In the genomic region with DNA sequence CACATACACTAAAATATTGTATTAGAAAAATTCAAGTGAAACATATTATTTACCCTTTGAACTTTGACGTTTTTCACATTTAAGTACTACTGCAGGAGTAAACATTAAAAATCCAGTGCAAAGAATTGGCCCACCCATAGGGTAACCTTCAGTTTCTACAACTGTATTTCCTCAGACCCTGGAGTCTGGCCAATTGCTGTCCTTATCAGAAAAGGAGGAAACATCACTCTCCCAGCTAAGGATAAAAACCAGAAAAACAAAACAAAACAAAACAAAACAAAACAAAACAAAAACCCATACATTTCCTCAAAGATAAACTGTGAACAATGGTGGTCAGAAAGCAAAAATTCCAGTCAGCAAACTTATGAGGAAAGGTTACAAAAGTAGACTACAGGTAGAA, we compare ENCODE assay signal across 16 mouse cellular contexts. TPM values are rescaled to one million over a fixed set of nuclear protein-coding genes. Genes with fewer than 3 reads are reported as not detected.
A peak's percentile ranks its signal among the peaks of the same experiment; 100 is the strongest.
DNase-seq lines count a peak whose midpoint lies in the region; ATAC-seq and TF ChIP-seq lines count a peak whose summit lies in the region.
"Had no signal": no experiment of that assay in that cellular context is flagged by ENCODE, and none has a peak within 500 bp of the region (broad histone marks: within the 10 kb centered on the region; RNA-seq: fewer than 3 reads in every experiment).

No protein-coding gene starts in this region.

- TF ChIP-seq POLR2A in MEL (IDR thresholded peaks at IDR 0.05; ENCODE audit: control insufficient read depth in 1 of 2, insufficient read depth in 1 of 2, low read depth in 1 of 2, low read length in 2 of 2, poor library complexity in 1 of 2): no peak

- no peak overlapping the region for H3K4me3 ChIP-seq in kidney, embryonic 15.5 days (replicated peaks)
- no peak overlapping the region for H3K4me3 ChIP-seq in MEL (ENCODE audit: control insufficient read depth in 1 of 2, insufficient read depth in 1 of 2, low read depth in 2 of 2, low read length in 2 of 2)
- H3K4me3 ChIP-seq in heart, embryonic 15.5 days: no peak overlapping the region
- no peak overlapping the region for H3K4me3 ChIP-seq in hindbrain, embryonic 11.5 days (ENCODE audit: low read depth, low read length)
- H3K4me3 ChIP-seq: embryonic facial prominence, embryonic 12.5 days; forebrain, embryonic 10.5 days; hindbrain, embryonic 13.5 days; limb, embryonic 15.5 days; midbrain, embryonic 13.5 days had no signal

- H3K79me2 ChIP-seq in MEL (ENCODE audit: control insufficient read depth, insufficient read depth, low read length, poor library complexity): no peaks in the 10 kb centered on the region; the same call in 1 of the 2 replicates

- 0 out of 4 replicates have a peak, but pooled peaks of 1 of the 2 experiments have one; percentile 10 for TF ChIP-seq EP300 in MEL (IDR thresholded peaks at IDR 0.05; ENCODE audit: low read depth in 1 of 2, low read length in 2 of 2)

- no peak overlapping the region for H3K9ac ChIP-seq in kidney, embryonic 15.5 days
- no peak overlapping the region for H3K9ac ChIP-seq in MEL (ENCODE audit: control insufficient read depth, low read depth, low read length, poor library complexity, severe bottlenecking)
- no peak overlapping the region for H3K9ac ChIP-seq in heart, embryonic 15.5 days
- H3K9ac ChIP-seq in hindbrain, embryonic 11.5 days (ENCODE audit: low read depth, low read length): no peak overlapping the region
- H3K9ac ChIP-seq: embryonic facial prominence, embryonic 12.5 days; hindbrain, embryonic 13.5 days; limb, embryonic 15.5 days; midbrain, embryonic 13.5 days had no signal

- no peak for TF ChIP-seq RAD21 in MEL (IDR thresholded peaks at IDR 0.05; ENCODE audit: low read depth, low read length)

- no peak overlapping the region for H3K27ac ChIP-seq in kidney, embryonic 15.5 days
- peak overlapping the region; percentile 63 for H3K27ac ChIP-seq in MEL (ENCODE audit: control insufficient read depth, low read depth, low read length)
- H3K27ac ChIP-seq in heart, embryonic 15.5 days: peak overlapping the region; percentile 64
- no peak overlapping the region for H3K27ac ChIP-seq in hindbrain, embryonic 11.5 days (ENCODE audit: low read depth, low read length)
- H3K27ac ChIP-seq: embryonic facial prominence, embryonic 12.5 days; forebrain, embryonic 10.5 days; hindbrain, embryonic 13.5 days; limb, embryonic 15.5 days; midbrain, embryonic 13.5 days had no signal

- no peak for ATAC-seq in kidney, embryonic 15.5 days (replicated peaks; ENCODE audit: low FRiP score)
- ATAC-seq in heart, embryonic 15.5 days (replicated peaks; ENCODE audit: insufficient number of reproducible peaks, insufficient read depth, low FRiP score, low read depth): no peak; the same call in 1 of the 2 replicates
- ATAC-seq in erythroid progenitor cell, adult 5-6 weeks (replicated peaks; ENCODE audit: low FRiP score, poor library complexity, severe bottlenecking): no peak
- ATAC-seq in hindbrain, embryonic 11.5 days (ENCODE audit: low FRiP score): no peak
- ATAC-seq: midbrain, embryonic 13.5 days had no signal

- 63% methylated on average over 1 of the region's 1 CpGs for whole genome bisulfite sequencing in kidney, embryonic 15.5 days
- 48% methylated on average over 1 of the region's 1 CpGs for WGBS in heart, embryonic 15.5 days
- 84% methylated on average over 1 of the region's 1 CpGs for WGBS in hindbrain, embryonic 11.5 days

- no peaks in the 10 kb centered on the region for H3K4me1 ChIP-seq in kidney, embryonic 15.5 days
- peaks cover 5 to 17% of the 10 kb centered on the region in 2 experiments for H3K4me1 ChIP-seq in MEL (ENCODE audit: control insufficient read depth in 1 of 2, insufficient read depth in 2 of 2, low read length in 2 of 2)
- H3K4me1 ChIP-seq in heart, embryonic 15.5 days (replicated peaks): peaks cover 12% of the 10 kb centered on the region
- no peaks in the 10 kb centered on the region for H3K4me1 ChIP-seq in hindbrain, embryonic 11.5 days (replicated peaks; ENCODE audit: control insufficient read depth, insufficient read depth, low read length)
- H3K4me1 ChIP-seq: embryonic facial prominence, embryonic 12.5 days; hindbrain, embryonic 13.5 days; limb, embryonic 15.5 days; midbrain, embryonic 13.5 days had no signal

- no peaks in the 10 kb centered on the region for H3K9me3 ChIP-seq in kidney, embryonic 15.5 days (replicated peaks)
- H3K9me3 ChIP-seq in MEL (replicated peaks; ENCODE audit: insufficient read depth, low read length): no peaks in the 10 kb centered on the region
- no peaks in the 10 kb centered on the region for H3K9me3 ChIP-seq in heart, embryonic 15.5 days (replicated peaks)
- H3K9me3 ChIP-seq in hindbrain, embryonic 11.5 days (ENCODE audit: control insufficient read depth, low read length): no peaks in the 10 kb centered on the region
- H3K9me3 ChIP-seq: embryonic facial prominence, embryonic 12.5 days; forebrain, embryonic 10.5 days; hindbrain, embryonic 13.5 days; limb, embryonic 15.5 days; midbrain, embryonic 13.5 days had no signal

- DNase-seq in kidney, postnatal 10 days: peak; percentile 27
- DNase-seq in 416B (ENCODE audit: low read depth): peak; percentile 33
- peak; percentile 50 for DNase-seq in MEL (ENCODE audit: low read depth, low spot score)
- no peak for DNase-seq in hindbrain, embryonic 11.5 days (ENCODE audit: low spot score)
- DNase-seq: cerebellum, adult 11-12 months; gastrocnemius, postnatal 36 days; spleen, adult 18-20 months; thymus, postnatal 14 days had no signal

- H3K27me3 ChIP-seq in kidney, embryonic 15.5 days: no peaks in the 10 kb centered on the region
- H3K27me3 ChIP-seq in MEL (ENCODE audit: control insufficient read depth in 1 of 2, insufficient read depth in 2 of 2, low read length in 2 of 2): no peaks in the 10 kb centered on the region
- no peaks in the 10 kb centered on the region for H3K27me3 ChIP-seq in heart, embryonic 15.5 days
- H3K27me3 ChIP-seq in hindbrain, embryonic 11.5 days (ENCODE audit: control insufficient read depth, insufficient read depth, low read length): no peaks in the 10 kb centered on the region
- H3K27me3 ChIP-seq: embryonic facial prominence, embryonic 12.5 days; hindbrain, embryonic 13.5 days; limb, embryonic 15.5 days; midbrain, embryonic 13.5 days had no signal

- H3K36me3 ChIP-seq in kidney, embryonic 15.5 days: peaks cover 83% of the 10 kb centered on the region
- peaks cover 5 to 28% of the 10 kb centered on the region in 2 experiments for H3K36me3 ChIP-seq in MEL (ENCODE audit: control insufficient read depth in 1 of 2, insufficient read depth in 2 of 2, low read length in 2 of 2)
- peaks cover 37% of the 10 kb centered on the region for H3K36me3 ChIP-seq in heart, embryonic 15.5 days
- H3K36me3 ChIP-seq in hindbrain, embryonic 11.5 days (ENCODE audit: control insufficient read depth, insufficient read depth, low read length): no peaks in the 10 kb centered on the region

- no peak overlapping the region for H3K4me2 ChIP-seq in kidney, embryonic 15.5 days
- H3K4me2 ChIP-seq in heart, embryonic 15.5 days: no peak overlapping the region
- H3K4me2 ChIP-seq in hindbrain, embryonic 11.5 days (replicated peaks; ENCODE audit: low read depth, low read length): no peak overlapping the region
- H3K4me2 ChIP-seq: embryonic facial prominence, embryonic 12.5 days; hindbrain, embryonic 13.5 days; limb, embryonic 15.5 days; midbrain, embryonic 13.5 days had no signal

- TF ChIP-seq CTCF in MEL (IDR thresholded peaks at IDR 0.05 in 2 of 3, conservative IDR thresholded peaks at IDR 0.05 in 1 of 3; ENCODE audit: control insufficient read depth in 1 of 3, insufficient read depth in 1 of 3, low read depth in 2 of 3, low read length in 3 of 3, poor library complexity in 1 of 3, severe bottlenecking in 1 of 3): no peak

TF ChIP-seq in MEL, 35 proteins besides CTCF, POLR2A, EP300 and RAD21:
- TF ChIP-seq GATA1 (IDR thresholded peaks at IDR 0.05; ENCODE audit: low read depth, low read length) (peak; percentile 52), ETS1 (IDR thresholded peaks at IDR 0.05; ENCODE audit: low read depth, low read length) (peak; percentile 41; the same call in 1 of the 2 replicates), HCFC1 (IDR thresholded peaks at IDR 0.05; ENCODE audit: low read depth, low read length) (no peak)

RNA-seq across cellular contexts. Expression of a gene that starts 14.9 kb away (rescaled TPM):
- 43.7 and 43.8 TPM in 2 replicates for polyA plus RNA-seq in kidney, embryonic 15.5 days (2015; fragmentation: Nextera tagmentation; extraction: Ambion mirVana)
- 12.0 and 12.4 TPM in 2 replicates for total RNA-seq in MEL (2012; rRNA removed)
- 10 to 100 TPM in 1 of 2 experiments, not detected in 1; 16.2 TPM for polyA plus RNA-seq in MEL (2012; ENCODE audit: insufficient read depth in 1 of 2, insufficient read length in 2 of 2, low read depth in 1 of 2, low replicate concordance in 2 of 2, missing spikeins in 1 of 2)
- polyA plus RNA-seq in heart, embryonic 15.5 days (2015; fragmentation: Nextera tagmentation; extraction: Ambion mirVana): 20.6 and 22.7 TPM in 2 replicates
- 13.3 and 23.1 TPM in 2 replicates for total RNA-seq in erythroid progenitor cell, adult 5-6 weeks (2015; ENCODE audit: low replicate concordance)
- total RNA-seq in erythroid progenitor cell, adult 5-6 weeks (2017; ENCODE audit: low replicate concordance): 6.7 and 7.2 TPM in 2 replicates
- polyA plus RNA-seq in hindbrain, embryonic 11.5 days (2014; fragmentation: Nextera tagmentation; extraction: Ambion mirVana): 31.7 and 35.1 TPM in 2 replicates

Comparison
In these comparisons a context has a peak if more than half of its experiments do, and no peak if none do; other contexts are left out.
1. H3K27ac ChIP-seq: peak in MEL (single experiment) and heart, embryonic 15.5 days (single experiment); none in kidney, embryonic 15.5 days (single experiment) and hindbrain, embryonic 11.5 days (single experiment).